Mouse (Mus musculus) brown adipose tissue, adult 24 weeks (tissue): ENCODE results near the gene Fyn. TPM values are rescaled to one million over a fixed set of nuclear protein-coding genes. Genes with fewer than 3 reads are reported as not detected.

Source experiments
- H3K27ac ChIP-seq: fragments of 200-500 bp; replicated peaks from 2 replicates; pipeline ENCODE4 v1.5.1; 2012; ENCODE audit warnings: low read depth, mild to moderate bottlenecking, low read length
- H3K4me1 ChIP-seq: fragments of 200-500 bp; 2 replicates; pipeline ENCODE4 v1.6.1; 2012; ENCODE audit warnings: low read length, mixed read lengths; ENCODE audit not compliant: control insufficient read depth, insufficient read depth, insufficient read length
- H3K4me3 ChIP-seq: fragments of 200-500 bp; 2 replicates; pipeline ENCODE4 v1.5.1; 2012; ENCODE audit warnings: low read depth, mild to moderate bottlenecking, low read length, moderate library complexity; ENCODE audit not compliant: insufficient read depth
- polyA plus RNA-seq: library from polyadenylated mRNA; stranded (reverse); fragments of >200 nt; gene quantifications from 2 replicates; pipeline ENCODE4 v1.2.4, GENCODE M21; 2012; ENCODE audit not compliant: missing spikeins, insufficient read depth, insufficient read length

The Fyn gene
- polyA plus RNA-seq, 1 experiment, result 7.6 TPM

DNA sequence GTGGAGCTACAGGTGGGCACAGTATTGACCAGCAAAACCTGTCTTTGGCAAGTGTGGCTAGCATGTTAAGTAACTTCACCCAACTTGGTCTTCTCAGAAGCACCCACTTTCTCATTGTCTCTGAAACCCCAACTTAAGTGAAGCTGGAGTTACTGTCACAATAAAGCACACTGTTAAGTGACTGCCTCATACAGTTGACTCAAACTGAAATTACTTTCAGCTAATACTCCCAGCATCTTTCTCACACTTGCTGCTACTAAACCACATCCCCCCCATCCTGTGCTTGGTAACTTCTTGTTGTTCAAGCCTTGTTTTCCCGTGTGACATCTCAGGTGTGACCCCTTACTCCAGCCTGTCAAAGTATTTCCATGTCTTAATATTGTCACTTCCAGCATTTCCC is 110.7 kb downstream of the Fyn start:
- no peak overlapping the region for H3K4me3 ChIP-seq
- no peak overlapping the region for H3K27ac ChIP-seq
- H3K4me1 ChIP-seq, result no peaks in the 10 kb centered on the region

- no peak overlapping the region for H3K4me3 ChIP-seq
- peaks cover 4% of the 10 kb centered on the region for H3K4me1 ChIP-seq
- no peak overlapping the region for H3K27ac ChIP-seq
These were observed 115.7 kb downstream of the Fyn start for GRCm38 (mm10) chr10:39484382-39484826.

DNA sequence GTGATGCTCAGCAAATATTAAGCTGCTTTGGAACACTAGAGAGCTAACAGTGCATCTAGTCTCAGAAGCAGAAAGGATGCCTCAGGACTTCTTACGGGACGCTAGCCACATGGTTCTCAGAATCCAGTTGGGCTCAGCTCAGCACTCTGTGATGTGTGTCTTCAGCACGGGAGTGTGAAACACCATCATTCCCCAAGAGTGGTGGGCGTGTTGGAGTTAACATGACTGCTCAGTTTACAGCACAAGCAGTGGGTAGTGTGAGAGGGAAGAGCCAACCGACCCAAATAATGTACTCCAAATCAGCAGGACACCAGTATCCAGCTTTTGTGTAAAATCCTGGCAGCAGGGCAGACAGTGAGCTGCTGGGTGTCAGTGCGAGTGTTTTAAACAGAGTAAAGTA is 116.2 kb downstream of the Fyn start:
- no peak overlapping the region for H3K27ac ChIP-seq

DNA sequence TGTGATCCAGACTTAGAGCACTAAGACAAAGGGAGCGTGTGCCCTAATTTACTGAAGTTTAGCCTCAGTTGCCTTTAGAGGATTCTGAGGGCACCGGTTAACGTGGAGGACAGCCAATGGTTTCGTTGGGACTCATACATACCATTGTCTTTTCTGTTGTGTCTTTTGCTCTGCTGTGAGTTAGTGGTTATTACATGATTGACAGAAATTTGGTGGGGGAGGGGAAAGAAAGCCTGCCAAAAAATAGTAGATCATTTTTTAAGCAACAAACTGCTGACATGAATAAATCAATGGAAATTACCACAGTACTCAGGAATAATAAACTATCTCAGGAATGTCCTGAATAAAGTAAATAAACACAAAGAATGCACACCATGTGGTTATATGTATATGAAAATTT is 117.3 kb downstream of the Fyn start:
- H3K4me3 ChIP-seq, result no peak overlapping the region
- H3K4me1 ChIP-seq, result peaks cover 11% of the 10 kb centered on the region
- no peak overlapping the region for H3K27ac ChIP-seq

More for the DNA sequence above, 116.2 kb downstream of the Fyn start:
- Histone ChIP-seq H3K4me1 (peaks cover 4% of the 10 kb centered on the region), H3K4me3 (no peak overlapping the region)

GRCm38 (mm10) chr10:39486501-39487450 is 118.1 kb downstream of the Fyn start:
- Histone ChIP-seq H3K27ac (no peak overlapping the region), H3K4me3 (no peak overlapping the region), H3K4me1 (peaks cover 11% of the 10 kb centered on the region)

DNA sequence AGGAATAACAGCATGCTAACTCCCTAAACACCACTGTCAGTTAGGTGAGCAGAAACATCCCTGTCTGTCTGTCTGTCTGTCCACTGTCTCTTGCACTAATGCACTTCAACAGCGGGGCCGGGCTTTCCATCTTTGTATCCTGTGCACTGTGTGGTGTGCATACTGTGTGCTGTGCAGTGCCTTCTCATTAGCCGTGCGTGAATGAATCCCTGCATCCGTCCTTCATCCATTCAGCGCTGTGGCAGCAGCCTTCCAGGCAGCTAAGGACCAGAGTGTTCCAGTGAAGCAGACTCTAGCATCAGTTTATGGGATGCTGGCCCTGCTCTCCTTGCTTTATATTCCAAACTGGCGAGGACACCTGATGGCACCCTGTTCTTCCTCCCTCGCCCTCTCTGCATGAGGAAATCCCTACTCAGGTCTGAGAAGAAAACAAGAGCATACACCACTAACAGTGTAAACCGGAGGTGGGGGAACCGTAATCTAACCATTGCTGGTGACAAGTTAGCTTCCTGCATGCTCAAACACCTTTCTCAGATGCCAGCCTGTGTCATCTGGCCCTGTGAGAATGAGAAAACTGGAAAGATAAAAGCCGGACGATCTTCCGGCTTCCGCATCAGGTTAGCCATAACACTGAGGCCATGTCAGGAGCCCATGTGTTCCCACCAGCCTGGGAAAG is 119.2 kb downstream of the Fyn start:
- no peak overlapping the region for H3K4me3 ChIP-seq
- no peak overlapping the region for H3K27ac ChIP-seq
- H3K4me1 ChIP-seq, result peaks cover 14% of the 10 kb centered on the region

DNA sequence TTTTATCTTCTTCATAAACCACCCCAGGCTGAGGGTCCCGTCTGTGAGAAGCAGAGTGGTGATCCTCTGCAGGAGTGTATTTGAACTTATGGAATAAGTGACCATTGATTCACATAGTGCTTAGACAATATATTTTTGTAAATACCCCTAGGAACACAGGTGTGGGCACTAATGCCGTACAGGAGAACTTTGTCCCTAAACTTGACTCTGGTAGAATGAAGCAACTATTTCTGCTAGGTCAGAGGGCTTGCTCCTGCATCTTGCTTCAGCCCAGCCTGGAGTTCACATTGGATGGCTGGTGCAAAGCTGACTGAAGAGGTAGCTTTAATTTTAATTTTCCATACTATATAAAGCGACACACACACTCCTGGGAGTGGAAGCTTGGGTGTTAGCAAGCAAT is 119.9 kb downstream of the Fyn start:
- H3K27ac ChIP-seq, result no peak overlapping the region
- H3K4me3 ChIP-seq, result no peak overlapping the region
- H3K4me1 ChIP-seq, result peaks cover 14% of the 10 kb centered on the region

- Histone ChIP-seq H3K4me3 (no peak overlapping the region), H3K27ac (no peak overlapping the region), H3K4me1 (peaks cover 14% of the 10 kb centered on the region)
These were observed 120.3 kb downstream of the Fyn start for GRCm38 (mm10) chr10:39488956-39489355.

DNA sequence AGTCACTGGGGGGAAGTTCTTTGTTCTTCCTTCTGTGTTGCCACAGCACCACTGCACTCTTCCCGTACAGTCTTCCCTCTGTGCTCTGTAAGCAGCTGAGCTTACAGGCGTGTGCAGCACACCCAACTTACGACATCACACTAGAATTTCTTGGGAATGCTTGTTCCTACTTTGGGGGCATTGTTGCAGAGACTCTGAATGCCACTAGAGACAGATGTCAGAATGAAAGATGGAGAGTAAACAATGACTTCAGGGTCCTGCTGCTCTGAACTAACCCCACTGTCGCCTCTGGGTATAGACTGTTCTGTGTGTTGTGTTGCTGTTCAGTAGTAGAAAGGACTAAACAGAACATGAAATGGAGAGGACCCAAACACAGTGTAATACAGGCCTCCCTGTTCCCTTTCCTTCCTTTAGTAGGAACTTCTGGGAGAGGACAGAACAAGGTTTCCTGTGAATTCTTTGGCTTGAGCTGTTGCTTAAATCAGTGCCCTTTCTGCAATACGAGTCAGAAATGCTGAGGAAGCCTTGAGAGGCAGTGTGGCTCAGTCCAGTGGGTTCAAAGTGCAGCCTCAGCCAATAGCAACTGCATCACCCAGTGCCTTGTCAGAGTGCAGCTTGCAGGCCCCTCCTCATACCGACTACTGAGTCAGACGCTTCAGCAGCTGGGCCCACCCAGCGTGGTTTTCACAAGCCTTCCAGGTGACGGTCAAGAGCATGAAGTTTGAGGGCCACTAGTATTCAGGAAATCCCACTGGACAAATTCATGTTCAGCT is 121.9 kb downstream of the Fyn start:
- H3K4me3 ChIP-seq, result no peak overlapping the region
- H3K4me1 ChIP-seq, result peaks cover 9% of the 10 kb centered on the region
- no peak overlapping the region for H3K27ac ChIP-seq

- no peak overlapping the region for H3K4me3 ChIP-seq
- no peak overlapping the region for H3K27ac ChIP-seq
- H3K4me1 ChIP-seq, result peaks cover 9% of the 10 kb centered on the region
These were observed 123.5 kb downstream of the Fyn start for GRCm38 (mm10) chr10:39492146-39492545.

DNA sequence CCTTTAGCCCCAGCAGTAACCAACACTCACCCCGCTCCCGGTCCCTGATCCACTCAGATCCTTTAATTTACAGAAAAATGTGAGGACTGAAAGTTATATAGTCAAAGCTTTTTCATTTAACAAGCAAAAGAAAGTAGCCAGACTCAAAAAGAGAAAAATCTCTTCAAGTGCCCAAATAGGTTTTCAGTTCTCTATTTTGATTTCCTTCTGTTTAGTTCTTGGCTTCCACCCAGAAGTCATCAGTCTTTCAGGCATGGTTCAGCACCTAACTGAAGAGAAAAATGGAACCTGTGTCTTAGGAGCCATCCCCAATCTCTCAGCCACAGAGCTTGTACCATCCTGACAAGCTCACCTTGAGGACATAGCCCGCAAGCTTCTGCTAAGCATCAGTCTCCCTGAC is 124.4 kb downstream of the Fyn start:
- peaks cover 9% of the 10 kb centered on the region for H3K4me1 ChIP-seq
- H3K4me3 ChIP-seq, result no peak overlapping the region

GRCm38 (mm10) chr10:39498641-39499040 is 130.0 kb downstream of the Fyn start:
- no peak overlapping the region for H3K27ac ChIP-seq
- peaks cover 14% of the 10 kb centered on the region for H3K4me1 ChIP-seq
- no peak overlapping the region for H3K4me3 ChIP-seq

More for the DNA sequence above, 124.4 kb downstream of the Fyn start:
- H3K27ac ChIP-seq, result no peak overlapping the region

DNA sequence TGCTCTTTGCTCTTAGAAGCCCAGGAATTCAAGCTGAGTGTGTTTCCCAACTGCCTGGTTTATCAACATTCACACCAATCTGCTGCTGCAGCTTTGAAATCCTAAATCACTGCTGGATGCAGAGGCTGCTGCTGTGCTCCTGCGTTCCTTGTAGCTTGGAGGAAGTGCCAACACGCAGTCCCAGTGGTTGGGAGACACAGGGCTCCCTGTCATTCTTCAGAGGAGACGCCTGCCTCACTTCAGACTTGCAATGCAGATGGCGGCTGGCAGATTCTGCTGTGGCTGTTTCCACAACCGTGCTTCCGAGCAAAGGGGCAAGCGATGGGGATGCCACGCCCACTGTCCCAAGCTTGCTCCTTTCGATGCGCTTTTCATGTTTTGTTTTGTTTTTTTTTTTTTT is 132.9 kb downstream of the Fyn start:
- Histone ChIP-seq H3K4me1 (peaks cover 14% of the 10 kb centered on the region), H3K4me3 (no peak overlapping the region), H3K27ac (no peak overlapping the region)

GRCm38 (mm10) chr10:39501977-39502706 is 133.5 kb downstream of the Fyn start:
- no peak overlapping the region for H3K27ac ChIP-seq
- H3K4me3 ChIP-seq, result no peak overlapping the region
- H3K4me1 ChIP-seq, result peaks cover 16% of the 10 kb centered on the region
